Mouse (Mus musculus): ENCODE data around the gene Cfap77. TPM values are rescaled to one million over a fixed set of nuclear protein-coding genes. Genes with fewer than 3 reads are reported as not detected.

Cfap77 gene
- polyA plus RNA-seq, 1 experiment: 0.25 TPM

- Histone ChIP-seq H3K27me3 (replicated peaks) (peaks cover 78% of the 10 kb centered on the region), H3K4me1 (no peaks in the 10 kb centered on the region), H3K9me3 (no peaks in the 10 kb centered on the region), H3K4me3 (replicated peaks) (no peak overlapping the region), H3K36me3 (replicated peaks; ENCODE audit: low read length) (no peaks in the 10 kb centered on the region)
- no peak for TF ChIP-seq GATA1 (IDR thresholded peaks at IDR 0.05; ENCODE audit: borderline replicate concordance, low read length)
- no peak for TF ChIP-seq FLI1 (IDR thresholded peaks at IDR 0.05; ENCODE audit: low read length)
These were observed 100.3 kb downstream of the Cfap77 start for GRCm38 (mm10) chr2:28954595-28954994.

- Histone ChIP-seq H3K4me1 (no peaks in the 10 kb centered on the region), H3K9me3 (no peaks in the 10 kb centered on the region), H3K27me3 (replicated peaks) (peaks cover 77% of the 10 kb centered on the region), H3K4me3 (replicated peaks) (no peak overlapping the region), H3K36me3 (replicated peaks; ENCODE audit: low read length) (no peaks in the 10 kb centered on the region)
- TF ChIP-seq FLI1 (IDR thresholded peaks at IDR 0.05; ENCODE audit: low read length): no peak
- no peak for TF ChIP-seq GATA1 (IDR thresholded peaks at IDR 0.05; ENCODE audit: borderline replicate concordance, low read length)
These were observed 101.9 kb downstream of the Cfap77 start for GRCm38 (mm10) chr2:28952981-28953380.

- Histone ChIP-seq H3K36me3 (replicated peaks; ENCODE audit: low read length) (no peaks in the 10 kb centered on the region), H3K27me3 (replicated peaks) (peaks cover 70% of the 10 kb centered on the region), H3K4me1 (no peaks in the 10 kb centered on the region), H3K4me3 (replicated peaks) (no peak overlapping the region), H3K9me3 (no peaks in the 10 kb centered on the region)
- TF ChIP-seq FLI1 (IDR thresholded peaks at IDR 0.05; ENCODE audit: low read length) (no peak), GATA1 (IDR thresholded peaks at IDR 0.05; ENCODE audit: borderline replicate concordance, low read length) (no peak)
These were observed 108.6 kb downstream of the Cfap77 start for GRCm38 (mm10) chr2:28946312-28946711.

GRCm38 (mm10) chr2:28945388-28945787 is 109.5 kb downstream of the Cfap77 start:
- Histone ChIP-seq H3K9me3 (no peaks in the 10 kb centered on the region), H3K4me3 (replicated peaks) (no peak overlapping the region), H3K36me3 (replicated peaks; ENCODE audit: low read length) (no peaks in the 10 kb centered on the region), H3K4me1 (no peaks in the 10 kb centered on the region), H3K27me3 (replicated peaks) (peaks cover 72% of the 10 kb centered on the region)
- TF ChIP-seq FLI1 (IDR thresholded peaks at IDR 0.05; ENCODE audit: low read length) (no peak), GATA1 (IDR thresholded peaks at IDR 0.05; ENCODE audit: borderline replicate concordance, low read length) (no peak)

- H3K4me3 ChIP-seq (replicated peaks): no peak overlapping the region
- peaks cover 78% of the 10 kb centered on the region for H3K27me3 ChIP-seq (replicated peaks)
- no peaks in the 10 kb centered on the region for H3K9me3 ChIP-seq
- TF ChIP-seq FLI1 (IDR thresholded peaks at IDR 0.05; ENCODE audit: low read length) (no peak), GATA1 (IDR thresholded peaks at IDR 0.05; ENCODE audit: borderline replicate concordance, low read length) (no peak)
- H3K4me1 ChIP-seq: peaks cover 9% of the 10 kb centered on the region
- no peaks in the 10 kb centered on the region for H3K36me3 ChIP-seq (replicated peaks; ENCODE audit: low read length)
These were observed 111.0 kb downstream of the Cfap77 start for GRCm38 (mm10) chr2:28943666-28944516.

- H3K4me1 ChIP-seq: peaks cover 12% of the 10 kb centered on the region
- no peak for TF ChIP-seq GATA1 (IDR thresholded peaks at IDR 0.05; ENCODE audit: borderline replicate concordance, low read length)
- TF ChIP-seq FLI1 (IDR thresholded peaks at IDR 0.05; ENCODE audit: low read length): no peak
- H3K9me3 ChIP-seq: no peaks in the 10 kb centered on the region
- H3K27me3 ChIP-seq (replicated peaks): peaks cover 60% of the 10 kb centered on the region
- no peaks in the 10 kb centered on the region for H3K36me3 ChIP-seq (replicated peaks; ENCODE audit: low read length)
- no peak overlapping the region for H3K4me3 ChIP-seq (replicated peaks)
These were observed 115.9 kb downstream of the Cfap77 start for GRCm38 (mm10) chr2:28938997-28939396.

GRCm38 (mm10) chr2:28930571-28930970 is 124.3 kb downstream of the Cfap77 start:
- Histone ChIP-seq H3K4me3 (replicated peaks) (no peak overlapping the region), H3K36me3 (replicated peaks; ENCODE audit: low read length) (no peaks in the 10 kb centered on the region), H3K4me1 (no peaks in the 10 kb centered on the region), H3K27me3 (replicated peaks) (peaks cover 63% of the 10 kb centered on the region), H3K9me3 (no peaks in the 10 kb centered on the region)
- TF ChIP-seq GATA1 (IDR thresholded peaks at IDR 0.05; ENCODE audit: borderline replicate concordance, low read length): no peak
- TF ChIP-seq FLI1 (IDR thresholded peaks at IDR 0.05; ENCODE audit: low read length): no peak

GRCm38 (mm10) chr2:28923912-28924311 is 131.0 kb downstream of the Cfap77 start:
- TF ChIP-seq FLI1 (IDR thresholded peaks at IDR 0.05; ENCODE audit: low read length) (no peak), GATA1 (IDR thresholded peaks at IDR 0.05; ENCODE audit: borderline replicate concordance, low read length) (no peak)
- peaks cover 85% of the 10 kb centered on the region for H3K27me3 ChIP-seq (replicated peaks)

GRCm38 (mm10) chr2:28919001-28919400 is 135.9 kb downstream of the Cfap77 start:
- Histone ChIP-seq H3K9me3 (0 out of 2 replicates have a peak, but pooled peaks cover 3% of the 10 kb centered on the region), H3K36me3 (replicated peaks; ENCODE audit: low read length) (no peaks in the 10 kb centered on the region), H3K4me1 (peaks cover 33% of the 10 kb centered on the region), H3K27me3 (replicated peaks) (peaks cover 94% of the 10 kb centered on the region), H3K4me3 (replicated peaks) (no peak overlapping the region)
- no peak for TF ChIP-seq GATA1 (IDR thresholded peaks at IDR 0.05; ENCODE audit: borderline replicate concordance, low read length)
- no peak for TF ChIP-seq FLI1 (IDR thresholded peaks at IDR 0.05; ENCODE audit: low read length)

More at GRCm38 (mm10) chr2:28923912-28924311, 131.0 kb downstream of the Cfap77 start:
- 0 out of 2 replicates have a peak, but pooled peaks cover 3% of the 10 kb centered on the region for H3K9me3 ChIP-seq
- no peaks in the 10 kb centered on the region for H3K36me3 ChIP-seq (replicated peaks; ENCODE audit: low read length)
- peaks cover 8% of the 10 kb centered on the region for H3K4me1 ChIP-seq
- H3K4me3 ChIP-seq (replicated peaks): no peak overlapping the region

All from megakaryocyte, embryonic 14.5 days (primary cell).